Mouse (Mus musculus) neural tube, embryonic 14.5 days (tissue): Measurements from ENCODE around the gene Gm14569. TPM values are rescaled to one million over a fixed set of nuclear protein-coding genes. Genes with fewer than 3 reads are reported as not detected.

Experiments
- ATAC-seq: fragments of 200-750 bp; cut with Nextera tagmentation; 2 replicates; pipeline ENCODE4 v1.8.0; 2017; ENCODE audit warnings: low read depth, mild to moderate bottlenecking, moderate TSS enrichment, moderate library complexity
- H3K27ac ChIP-seq: fragments of 300-500 bp; sonication (generic); 2 replicates; pipeline ENCODE4 v1.5.1; 2014; ENCODE audit warnings: low read depth, mild to moderate bottlenecking, control low read depth, low read length, moderate library complexity, mixed read lengths
- H3K27me3 ChIP-seq: fragments of 300-500 bp; sonication (generic); 2 replicates; pipeline ENCODE4 v1.6.1; 2014; ENCODE audit warnings: low read length; ENCODE audit not compliant: control insufficient read depth, insufficient read depth
- H3K36me3 ChIP-seq: fragments of 300-500 bp; sonication (generic); 2 replicates; pipeline ENCODE4 v1.6.1; 2014; ENCODE audit warnings: low read length, mixed read lengths; ENCODE audit not compliant: control insufficient read depth, insufficient read depth
- H3K4me1 ChIP-seq: fragments of 300-500 bp; sonication (generic); 2 replicates; pipeline ENCODE4 v1.6.1; 2014; ENCODE audit warnings: low read length; ENCODE audit not compliant: control insufficient read depth, insufficient read depth
- H3K4me2 ChIP-seq: fragments of 300-500 bp; sonication (generic); 2 replicates; pipeline ENCODE4 v1.6.1; 2014; ENCODE audit warnings: mild to moderate bottlenecking, low read depth, low read length, control low read depth
- H3K4me3 ChIP-seq: fragments of 300-500 bp; sonication (generic); 2 replicates; pipeline ENCODE4 v1.5.1; 2014; ENCODE audit warnings: low read depth, low read length, control low read depth, mixed read lengths
- H3K9ac ChIP-seq: fragments of 300-500 bp; sonication (generic); replicated peaks from 2 replicates; pipeline ENCODE4 v1.6.1; 2014; ENCODE audit warnings: low read depth, mild to moderate bottlenecking, control low read depth, low read length, mixed read lengths
- H3K9me3 ChIP-seq: fragments of 300-500 bp; sonication (generic); 2 replicates; pipeline ENCODE4 v1.6.1; 2016; ENCODE audit warnings: low read length; ENCODE audit not compliant: control insufficient read depth
- WGBS: fragments of 180-500 bp; shearing (Covaris S2); extraction: QIAGEN DNeasy Blood & Tissue Kit; methylation state at CpG from one replicate; pipeline ENCODE4 v1.1.7; 2014; 5-methylcytosine and 5-hydroxymethylcytosine counted together
- polyA plus RNA-seq: library from polyadenylated mRNA; unstranded; fragments of >200 nt; fragmentation: Nextera tagmentation; extraction: Ambion mirVana; gene quantifications from 2 replicates; pipeline ENCODE4 v1.2.1, GENCODE M21; 2014

Gm14569 gene
- polyA plus RNA-seq, 1 experiment from 2014 or later, result not detected

GRCm38 (mm10) chrX:36474873-36475272 is 16.8 kb downstream of the Gm14569 start:
- H3K27ac ChIP-seq, result no peak overlapping the region
- H3K4me1 ChIP-seq, result no peaks in the 10 kb centered on the region
- no peaks in the 10 kb centered on the region for H3K27me3 ChIP-seq
- 95% methylated on average over 3 of the region's 3 CpGs for WGBS
- H3K36me3 ChIP-seq, result no peaks in the 10 kb centered on the region
- H3K4me2 ChIP-seq, result no peak overlapping the region
- H3K9ac ChIP-seq, result no peak overlapping the region
- no peak overlapping the region for H3K4me3 ChIP-seq
- ATAC-seq, result no peak
- no peaks in the 10 kb centered on the region for H3K9me3 ChIP-seq

GRCm38 (mm10) chrX:36474103-36474751 is 17.4 kb downstream of the Gm14569 start:
- no peak for ATAC-seq
- Histone ChIP-seq H3K27ac (no peak overlapping the region), H3K4me2 (no peak overlapping the region), H3K27me3 (no peaks in the 10 kb centered on the region), H3K9ac (no peak overlapping the region), H3K4me1 (no peaks in the 10 kb centered on the region), H3K36me3 (no peaks in the 10 kb centered on the region), H3K9me3 (no peaks in the 10 kb centered on the region), H3K4me3 (no peak overlapping the region)
- 47% methylated on average over 6 of the region's 6 CpGs for WGBS

DNA sequence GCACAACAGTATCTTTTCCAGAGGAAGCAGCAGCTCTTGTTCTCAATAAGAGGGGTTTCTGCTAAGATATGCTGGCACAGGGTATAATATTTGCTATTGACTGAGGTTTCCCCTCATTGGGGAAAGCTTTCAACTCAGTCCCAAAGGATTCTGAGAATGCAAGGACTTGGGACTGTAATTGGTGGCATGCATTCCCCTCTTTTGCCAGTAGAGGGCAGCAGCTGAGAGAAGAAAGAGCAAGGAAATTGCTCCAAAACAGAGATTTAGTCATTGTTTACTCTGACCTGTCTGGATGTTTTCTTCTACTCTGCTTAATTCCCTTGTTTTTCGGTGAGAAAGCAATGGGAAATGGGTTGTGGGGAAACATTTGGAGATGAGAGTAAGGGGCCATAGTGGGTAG is 35.6 kb downstream of the Gm14569 start:
- 33% methylated on average over 1 of the region's 1 CpGs for WGBS
- Histone ChIP-seq H3K4me1 (no peaks in the 10 kb centered on the region), H3K9me3 (no peaks in the 10 kb centered on the region), H3K4me3 (no peak overlapping the region), H3K9ac (no peak overlapping the region), H3K4me2 (no peak overlapping the region), H3K27ac (no peak overlapping the region), H3K27me3 (no peaks in the 10 kb centered on the region), H3K36me3 (no peaks in the 10 kb centered on the region)
- no peak for ATAC-seq

GRCm38 (mm10) chrX:36437932-36438331 is 53.7 kb downstream of the Gm14569 start:
- H3K9ac ChIP-seq, result no peak overlapping the region

GRCm38 (mm10) chrX:36434993-36435392 is 56.6 kb downstream of the Gm14569 start:
- no peaks in the 10 kb centered on the region for H3K27me3 ChIP-seq
- no peaks in the 10 kb centered on the region for H3K36me3 ChIP-seq
- no peak overlapping the region for H3K9ac ChIP-seq
- H3K9me3 ChIP-seq, result no peaks in the 10 kb centered on the region
- ATAC-seq, result no peak
- no peak overlapping the region for H3K4me3 ChIP-seq
- H3K4me2 ChIP-seq, result no peak overlapping the region
- H3K4me1 ChIP-seq, result no peaks in the 10 kb centered on the region
- 44% methylated on average over 6 of the region's 6 CpGs for WGBS
- H3K27ac ChIP-seq, result no peak overlapping the region

More at GRCm38 (mm10) chrX:36437932-36438331, 53.7 kb downstream of the Gm14569 start:
- 97% methylated on average over 1 of the region's 1 CpGs for WGBS
- no peak for ATAC-seq
- Histone ChIP-seq H3K4me1 (no peaks in the 10 kb centered on the region), H3K27ac (no peak overlapping the region), H3K9me3 (no peaks in the 10 kb centered on the region), H3K27me3 (no peaks in the 10 kb centered on the region), H3K4me2 (no peak overlapping the region), H3K4me3 (no peak overlapping the region), H3K36me3 (no peaks in the 10 kb centered on the region)

DNA sequence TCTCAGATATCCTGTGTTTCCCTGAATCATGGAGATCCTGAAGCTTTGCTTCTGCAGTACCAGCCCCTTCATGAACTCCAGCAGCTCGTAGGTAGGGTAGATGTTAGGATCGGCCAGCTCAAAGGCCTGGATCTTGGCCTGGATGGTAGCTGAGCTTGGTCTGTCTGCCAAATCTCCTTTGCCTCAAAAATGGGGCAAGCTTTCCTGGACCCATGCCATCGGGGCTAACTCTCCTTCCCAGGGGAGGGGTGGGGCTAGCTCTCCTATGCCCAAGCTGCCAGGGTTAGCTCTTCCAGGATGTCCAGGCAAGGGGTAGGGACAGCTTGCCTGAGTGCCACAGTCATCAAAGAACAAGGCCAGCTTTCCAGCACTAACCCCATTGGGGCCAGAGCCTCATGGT is 72.5 kb downstream of the Gm14569 start:
- no peak overlapping the region for H3K27ac ChIP-seq
- no peaks in the 10 kb centered on the region for H3K27me3 ChIP-seq
- WGBS, result 82% methylated on average over 3 of the region's 3 CpGs
- H3K4me3 ChIP-seq, result no peak overlapping the region
- no peaks in the 10 kb centered on the region for H3K9me3 ChIP-seq
- H3K4me2 ChIP-seq, result no peak overlapping the region
- H3K36me3 ChIP-seq, result no peaks in the 10 kb centered on the region
- no peak overlapping the region for H3K9ac ChIP-seq
- ATAC-seq, result no peak
- H3K4me1 ChIP-seq, result no peaks in the 10 kb centered on the region

- no peaks in the 10 kb centered on the region for H3K36me3 ChIP-seq
- no peak overlapping the region for H3K4me2 ChIP-seq
- WGBS, result 62% methylated on average over 6 of the region's 6 CpGs
- no peaks in the 10 kb centered on the region for H3K27me3 ChIP-seq
- no peak overlapping the region for H3K27ac ChIP-seq
- ATAC-seq, result no peak
- H3K9ac ChIP-seq, result no peak overlapping the region
- H3K4me3 ChIP-seq, result no peak overlapping the region
- H3K4me1 ChIP-seq, result no peaks in the 10 kb centered on the region
- H3K9me3 ChIP-seq, result no peaks in the 10 kb centered on the region
These were observed 89.3 kb downstream of the Gm14569 start for GRCm38 (mm10) chrX:36402316-36402715.

DNA sequence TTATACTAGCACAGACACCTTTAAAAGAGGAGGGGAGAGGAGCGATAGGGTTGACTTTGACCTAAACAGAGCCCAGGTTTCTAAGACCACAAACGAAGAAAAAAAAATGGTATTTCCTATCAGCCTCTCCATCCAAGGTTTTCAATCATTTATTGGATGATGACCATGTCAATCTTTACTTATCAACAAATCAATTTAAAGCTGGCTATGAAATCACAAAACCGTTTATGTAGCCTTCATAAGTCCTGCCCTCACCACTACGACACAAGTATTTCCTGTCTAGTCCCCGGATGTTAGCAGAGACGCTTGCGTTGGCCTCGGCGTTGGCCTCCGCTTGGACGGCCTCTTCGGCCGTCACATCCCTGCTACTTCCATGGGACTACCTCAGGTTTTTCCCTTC is 90.7 kb downstream of the Gm14569 start, which contains the start of gene Gm6268:
Gene Gm6268, plus strand, starts transcription at position 301 of the 400 bp plus-strand sequence.
- ATAC-seq, result no peak
- WGBS, result 94% methylated on average over 13 of the region's 13 CpGs
- Histone ChIP-seq H3K9ac (no peak within 1 kb of the TSS), H3K27me3 (no peaks in the 10 kb centered on the region), H3K36me3 (no peaks in the 10 kb centered on the region), H3K4me2 (no peak within 1 kb of the TSS), H3K4me3 (no peak within 1 kb of the TSS), H3K27ac (no peak within 1 kb of the TSS), H3K9me3 (no peaks in the 10 kb centered on the region), H3K4me1 (no peaks in the 10 kb centered on the region)

GRCm38 (mm10) chrX:36393279-36393678 is 98.4 kb downstream of the Gm14569 start:
- H3K4me1 ChIP-seq, result no peaks in the 10 kb centered on the region
- H3K9ac ChIP-seq, result no peak overlapping the region
- 48% methylated on average over 6 of the region's 6 CpGs for WGBS
- no peak overlapping the region for H3K4me3 ChIP-seq
- ATAC-seq, result peak; percentile 54; the same call in 1 of the 2 replicates
- no peaks in the 10 kb centered on the region for H3K36me3 ChIP-seq
- no peak overlapping the region for H3K4me2 ChIP-seq
- no peaks in the 10 kb centered on the region for H3K27me3 ChIP-seq
- no peaks in the 10 kb centered on the region for H3K9me3 ChIP-seq
- no peak overlapping the region for H3K27ac ChIP-seq
